Mouse (Mus musculus) heart, embryonic 13.5 days (tissue): ENCODE data around the gene Rrad. TPM values are rescaled to one million over a fixed set of nuclear protein-coding genes. Genes with fewer than 3 reads are reported as not detected.

ENCODE experiments used
- ATAC-seq: fragments of 200-750 bp; cut with Nextera tagmentation; 2 replicates; pipeline ENCODE4 v1.8.0; 2017; ENCODE audit warnings: moderate TSS enrichment; ENCODE audit not compliant: insufficient number of reproducible peaks, low FRiP score, low TSS enrichment; ENCODE audit errors: extremely low read depth
- H3K27ac ChIP-seq: fragments of 300-500 bp; sonication (generic); replicated peaks from 2 replicates; pipeline ENCODE4 v1.5.1; 2015; ENCODE audit warnings: moderate library complexity, mild to moderate bottlenecking, inconsistent platforms
- H3K27me3 ChIP-seq: fragments of 300-500 bp; sonication (generic); replicated peaks from 2 replicates; pipeline ENCODE4 v1.6.1; 2015; ENCODE audit warnings: mild to moderate bottlenecking, inconsistent platforms
- H3K36me3 ChIP-seq: fragments of 300-500 bp; sonication (generic); 2 replicates; pipeline ENCODE4 v1.6.1; 2015; ENCODE audit warnings: mild to moderate bottlenecking, inconsistent platforms
- H3K4me1 ChIP-seq: fragments of 300-500 bp; sonication (generic); 2 replicates; pipeline ENCODE4 v1.6.1; 2015; ENCODE audit warnings: inconsistent platforms
- H3K4me2 ChIP-seq: fragments of 300-500 bp; sonication (generic); 2 replicates; pipeline ENCODE4 v1.6.1; 2015; ENCODE audit warnings: inconsistent platforms, mild to moderate bottlenecking, moderate library complexity
- H3K4me3 ChIP-seq: fragments of 300-500 bp; sonication (generic); 2 replicates; pipeline ENCODE4 v1.5.1; 2015; ENCODE audit warnings: moderate library complexity, mild to moderate bottlenecking, inconsistent platforms
- H3K9ac ChIP-seq: fragments of 300-500 bp; sonication (generic); 2 replicates; pipeline ENCODE4 v1.6.1; 2015; ENCODE audit warnings: inconsistent platforms, mild to moderate bottlenecking, moderate library complexity
- H3K9me3 ChIP-seq: fragments of 300-500 bp; sonication (generic); 2 replicates; pipeline ENCODE4 v1.6.1; 2016; ENCODE audit warnings: inconsistent platforms
- WGBS: fragments of 180-500 bp; shearing (Covaris S2); methylation state at CpG from one replicate; pipeline ENCODE4 v1.1.7; 2015; ENCODE audit warnings: mixed read lengths; 5-methylcytosine and 5-hydroxymethylcytosine counted together
- polyA plus RNA-seq: library from polyadenylated mRNA; unstranded; fragments of >200 nt; fragmentation: Nextera tagmentation; extraction: Ambion mirVana; gene quantifications from 2 replicates; pipeline ENCODE4 v1.2.1, GENCODE M21; 2015

The Rrad gene
- polyA plus RNA-seq, 1 experiment from 2014 or later, result 285 TPM

GRCm38 (mm10) chr8:104611613-104612012, 19.5 kb downstream of the Rrad start:
- Histone ChIP-seq H3K4me3 (no peak overlapping the region), H3K36me3 (no peaks in the 10 kb centered on the region), H3K27me3 (no peaks in the 10 kb centered on the region), H3K4me1 (peaks cover 77% of the 10 kb centered on the region), H3K27ac (peak overlapping the region; percentile 99), H3K4me2 (peak overlapping the region; percentile 68), H3K9me3 (no peaks in the 10 kb centered on the region), H3K9ac (peak overlapping the region; percentile 62)
- 20% methylated on average over 4 of the region's 4 CpGs for WGBS
- ATAC-seq, result peak; percentile 26; the same call in 1 of the 2 replicates

GRCm38 (mm10) chr8:104610185-104610766, 20.9 kb downstream of the Rrad start:
- H3K27ac ChIP-seq, result peak overlapping the region; percentile 99
- H3K36me3 ChIP-seq, result no peaks in the 10 kb centered on the region
- no peaks in the 10 kb centered on the region for H3K27me3 ChIP-seq
- H3K4me3 ChIP-seq, result peak overlapping the region; percentile 17; the same call in 1 of the 2 replicates
- WGBS, result 28% methylated on average over 12 of the region's 12 CpGs
- peak; percentile 58 for ATAC-seq
- peak overlapping the region; percentile 68 for H3K4me2 ChIP-seq
- H3K4me1 ChIP-seq, result peaks cover 90% of the 10 kb centered on the region
- peak overlapping the region; percentile 81 for H3K9ac ChIP-seq
- no peaks in the 10 kb centered on the region for H3K9me3 ChIP-seq

- H3K4me3 ChIP-seq, result peak overlapping the region; percentile 47
- H3K4me2 ChIP-seq, result peak overlapping the region; percentile 68
- H3K27me3 ChIP-seq, result no peaks in the 10 kb centered on the region
- peaks cover 96% of the 10 kb centered on the region for H3K4me1 ChIP-seq
- H3K27ac ChIP-seq, result peak overlapping the region; percentile 99
- ATAC-seq, result peak; percentile 9; the same call in 1 of the 2 replicates
- H3K36me3 ChIP-seq, result no peaks in the 10 kb centered on the region
- H3K9me3 ChIP-seq, result no peaks in the 10 kb centered on the region
- WGBS, result 31% methylated on average over 8 of the region's 8 CpGs
- peak overlapping the region; percentile 78 for H3K9ac ChIP-seq
Measured at GRCm38 (mm10) chr8:104609222-104609621, 21.9 kb downstream of the Rrad start.

- ATAC-seq, result no peak
- 37% methylated on average over 2 of the region's 2 CpGs for WGBS
- no peaks in the 10 kb centered on the region for H3K27me3 ChIP-seq
- H3K4me3 ChIP-seq, result no peak overlapping the region
- H3K9ac ChIP-seq, result peak overlapping the region; percentile 78
- peak overlapping the region; percentile 99 for H3K27ac ChIP-seq
- no peaks in the 10 kb centered on the region for H3K36me3 ChIP-seq
- H3K9me3 ChIP-seq, result no peaks in the 10 kb centered on the region
- peaks cover 96% of the 10 kb centered on the region for H3K4me1 ChIP-seq
- peak overlapping the region; percentile 68 for H3K4me2 ChIP-seq
Measured at GRCm38 (mm10) chr8:104607944-104608343, 23.2 kb downstream of the Rrad start.

GRCm38 (mm10) chr8:104606329-104606728, 24.8 kb downstream of the Rrad start:
- ATAC-seq, result peak; percentile 26; the same call in 1 of the 2 replicates
- H3K4me3 ChIP-seq, result no peak overlapping the region
- peaks cover 92% of the 10 kb centered on the region for H3K4me1 ChIP-seq
- WGBS, result 6% methylated on average over 6 of the region's 6 CpGs
- peak overlapping the region; percentile 29 for H3K4me2 ChIP-seq
- H3K9ac ChIP-seq, result peak overlapping the region; percentile 73
- H3K9me3 ChIP-seq, result no peaks in the 10 kb centered on the region
- no peaks in the 10 kb centered on the region for H3K27me3 ChIP-seq
- peak overlapping the region; percentile 99 for H3K27ac ChIP-seq
- H3K36me3 ChIP-seq, result no peaks in the 10 kb centered on the region

GRCm38 (mm10) chr8:104603245-104603593, 27.9 kb downstream of the Rrad start:
- Histone ChIP-seq H3K27me3 (no peaks in the 10 kb centered on the region), H3K27ac (peak overlapping the region; percentile 90), H3K4me1 (peaks cover 64% of the 10 kb centered on the region), H3K4me3 (0 out of 2 replicates have a peak overlapping the region, but pooled peaks have one; percentile 7), H3K4me2 (peak overlapping the region; percentile 70), H3K36me3 (peaks cover 2% of the 10 kb centered on the region; the same call in 1 of the 2 replicates), H3K9me3 (no peaks in the 10 kb centered on the region), H3K9ac (peak overlapping the region; percentile 72)
- 43% methylated on average over 4 of the region's 4 CpGs for whole genome bisulfite sequencing
- no peak for ATAC-seq

GRCm38 (mm10) chr8:104602468-104603244, 28.5 kb downstream of the Rrad start:
- Histone ChIP-seq H3K4me1 (peaks cover 60% of the 10 kb centered on the region), H3K4me2 (peak overlapping the region; percentile 70), H3K4me3 (peak overlapping the region; percentile 43), H3K9ac (peak overlapping the region; percentile 73), H3K27ac (peak overlapping the region; percentile 90), H3K36me3 (peaks cover 2% of the 10 kb centered on the region; the same call in 1 of the 2 replicates), H3K9me3 (no peaks in the 10 kb centered on the region), H3K27me3 (no peaks in the 10 kb centered on the region)
- ATAC-seq, result peak; percentile 70; the same call in 1 of the 2 replicates
- 12% methylated on average over 21 of the region's 21 CpGs for WGBS

GRCm38 (mm10) chr8:104601941-104602371, 29.2 kb downstream of the Rrad start:
- H3K4me1 ChIP-seq, result peaks cover 55% of the 10 kb centered on the region
- no peaks in the 10 kb centered on the region for H3K9me3 ChIP-seq
- ATAC-seq, result no peak
- H3K36me3 ChIP-seq, result peaks cover 5% of the 10 kb centered on the region
- peak overlapping the region; percentile 43 for H3K4me3 ChIP-seq
- no peaks in the 10 kb centered on the region for H3K27me3 ChIP-seq
- 0% methylated on average over 12 of the region's 12 CpGs for WGBS
- peak overlapping the region; percentile 70 for H3K4me2 ChIP-seq
- peak overlapping the region; percentile 73 for H3K9ac ChIP-seq
- peak overlapping the region; percentile 58 for H3K27ac ChIP-seq

GRCm38 (mm10) chr8:104601386-104601785, 29.7 kb downstream of the Rrad start:
- WGBS, result 31% methylated on average over 7 of the region's 7 CpGs
- Histone ChIP-seq H3K27me3 (no peaks in the 10 kb centered on the region), H3K9ac (peak overlapping the region; percentile 73), H3K27ac (no peak overlapping the region), H3K36me3 (peaks cover 10% of the 10 kb centered on the region), H3K4me3 (peak overlapping the region; percentile 43), H3K4me1 (peaks cover 49% of the 10 kb centered on the region), H3K9me3 (no peaks in the 10 kb centered on the region), H3K4me2 (peak overlapping the region; percentile 70)
- no peak for ATAC-seq

- no peaks in the 10 kb centered on the region for H3K9me3 ChIP-seq
- H3K4me1 ChIP-seq, result peaks cover 25% of the 10 kb centered on the region
- H3K4me3 ChIP-seq, result no peak overlapping the region
- no peaks in the 10 kb centered on the region for H3K27me3 ChIP-seq
- no peak overlapping the region for H3K9ac ChIP-seq
- no peak for ATAC-seq
- peaks cover 38% of the 10 kb centered on the region for H3K36me3 ChIP-seq
- 53% methylated on average over 6 of the region's 6 CpGs for WGBS
- H3K4me2 ChIP-seq, result no peak overlapping the region
- H3K27ac ChIP-seq, result no peak overlapping the region
Measured at GRCm38 (mm10) chr8:104598496-104598895, 32.6 kb downstream of the Rrad start.

- WGBS, result 69% methylated on average over 6 of the region's 6 CpGs
- Histone ChIP-seq H3K4me3 (no peak overlapping the region), H3K9ac (no peak overlapping the region), H3K9me3 (no peaks in the 10 kb centered on the region), H3K36me3 (peaks cover 40% of the 10 kb centered on the region), H3K4me2 (no peak overlapping the region), H3K27me3 (no peaks in the 10 kb centered on the region), H3K4me1 (peaks cover 18% of the 10 kb centered on the region), H3K27ac (no peak overlapping the region)
- ATAC-seq, result no peak
Measured at GRCm38 (mm10) chr8:104597656-104598055, 33.5 kb downstream of the Rrad start.
